Mouse (Mus musculus) thymus, adult 2 months (tissue): ENCODE results near the gene Pdlim4. TPM values are rescaled to one million over a fixed set of nuclear protein-coding genes. Genes with fewer than 3 reads are reported as not detected.

Experiments
- DNase-seq: peaks from one replicate; pipeline ENCODE4 v3.0.0; 2021
- H3K27ac ChIP-seq: fragments of 200-500 bp; 2 replicates; pipeline ENCODE4 v1.5.1; 2012; ENCODE audit warnings: low read length, control low read depth; ENCODE audit not compliant: control insufficient read depth, insufficient read depth
- H3K27me3 ChIP-seq: fragments of 200-500 bp; 2 replicates; pipeline ENCODE4 v1.6.1; 2012; ENCODE audit warnings: mild to moderate bottlenecking, low read length, moderate library complexity, mixed read lengths; ENCODE audit not compliant: control insufficient read depth, insufficient read depth
- H3K36me3 ChIP-seq: fragments of 200-500 bp; 2 replicates; pipeline ENCODE4 v1.6.1; 2012; ENCODE audit warnings: mild to moderate bottlenecking, low read length, moderate library complexity; ENCODE audit not compliant: control insufficient read depth, insufficient read depth
- H3K4me1 ChIP-seq: fragments of 200-500 bp; replicated peaks from 2 replicates; pipeline ENCODE4 v1.6.1; 2012; ENCODE audit warnings: low read length; ENCODE audit not compliant: control insufficient read depth, insufficient read depth
- H3K4me3 ChIP-seq: fragments of 200-500 bp; 2 replicates; pipeline ENCODE4 v1.5.1; 2012; ENCODE audit warnings: mild to moderate bottlenecking, low read length, control low read depth, moderate library complexity; ENCODE audit not compliant: control insufficient read depth, insufficient read depth
- CTCF ChIP-seq: fragments of 200-500 bp; IDR thresholded peaks from 2 replicates; pipeline ENCODE4 v1.5.1; 2012; ENCODE audit warnings: mild to moderate bottlenecking, control low read depth, low read length, moderate library complexity, borderline replicate concordance; ENCODE audit not compliant: control insufficient read depth, poor library complexity, insufficient read depth; ENCODE audit errors: extremely low read depth
- POLR2A ChIP-seq: fragments of 200-500 bp; IDR thresholded peaks from 2 replicates; pipeline ENCODE4 v1.6.1; 2012; ENCODE audit warnings: mild to moderate bottlenecking, low read length, control low read depth, moderate library complexity; ENCODE audit not compliant: control insufficient read depth, poor library complexity, insufficient read depth; ENCODE audit errors: extremely low read depth
- WGBS: fragments of 180-500 bp; shearing (Covaris S2); methylation state at CpG from one replicate; pipeline ENCODE4 v1.1.7; 2018; 5-methylcytosine and 5-hydroxymethylcytosine counted together
- polyA plus RNA-seq: library from polyadenylated mRNA; depleted of rRNA; stranded (reverse); fragments of >200 nt; gene quantifications from 2 replicates; pipeline ENCODE4 v1.2.3, GENCODE M21; 2012; rRNA removed

Pdlim4 gene
- polyA plus RNA-seq, result 51.8 and 62.0 TPM in 2 replicates

GRCm38 (mm10) chr11:54068520-54069371, at the start of gene Pdlim4:
TSS of gene Pdlim4 (minus strand) at chr11:54069014.
- WGBS, result 3% methylated on average over 61 of the region's 61 CpGs
- no peaks in the 10 kb centered on the region for H3K36me3 ChIP-seq
- H3K4me1 ChIP-seq, result peaks cover 60% of the 10 kb centered on the region
- H3K4me3 ChIP-seq, result peak within 1 kb of the TSS; percentile 50
- H3K27me3 ChIP-seq, result peaks cover 11% of the 10 kb centered on the region; the same call in 1 of the 2 replicates
- TF ChIP-seq POLR2A, result no peak
- no peak for TF ChIP-seq CTCF
- DNase-seq, result no peak
- H3K27ac ChIP-seq, result no peak within 1 kb of the TSS

DNA sequence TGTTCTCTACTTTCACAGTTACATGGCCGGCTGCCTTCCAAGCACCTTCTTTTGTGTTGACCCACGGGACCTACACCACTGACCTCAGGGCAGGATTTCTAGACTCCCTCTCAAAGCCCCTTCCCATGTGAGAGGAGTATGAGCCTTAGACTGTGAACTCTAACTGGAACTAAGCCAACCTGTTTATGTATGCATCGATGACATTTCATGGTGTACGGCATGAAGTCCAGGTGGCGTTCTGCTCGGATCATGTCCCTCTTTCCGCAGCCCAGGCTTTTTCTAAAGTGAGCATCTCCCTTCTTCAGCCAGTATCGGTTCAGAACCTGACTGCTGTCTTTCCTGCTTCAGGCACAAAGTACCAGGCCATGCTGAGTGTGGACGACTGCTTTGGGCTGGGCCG, 48.3 kb upstream of the Pdlim4 start:
- no peaks in the 10 kb centered on the region for H3K27me3 ChIP-seq
- no peak overlapping the region for H3K4me3 ChIP-seq
- TF ChIP-seq CTCF, result no peak
- TF ChIP-seq POLR2A, result no peak
- 93% methylated on average over 10 of the region's 10 CpGs for WGBS
- no peak overlapping the region for H3K27ac ChIP-seq
- peaks cover 6% of the 10 kb centered on the region for H3K4me1 ChIP-seq
- H3K36me3 ChIP-seq, result no peaks in the 10 kb centered on the region
- no peak for DNase-seq

DNA sequence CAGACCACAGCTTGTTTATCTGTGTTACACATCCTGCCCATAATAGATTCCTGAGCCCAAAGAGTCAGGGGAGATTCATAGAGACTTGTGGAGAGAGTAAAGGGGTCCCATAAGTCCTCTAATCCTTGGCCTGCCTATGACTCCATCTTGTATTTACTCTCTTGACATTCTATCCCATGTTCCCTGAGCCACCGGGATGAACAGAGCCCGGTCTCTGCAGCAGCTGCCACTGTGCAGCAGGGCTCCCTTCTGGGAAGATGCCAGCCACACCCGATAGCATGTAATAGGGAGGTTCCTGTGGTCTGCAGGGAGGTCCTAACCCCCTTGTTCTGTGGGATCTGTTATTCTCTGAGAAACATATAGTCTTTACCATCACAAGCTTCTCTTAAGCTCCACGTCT, 47.6 kb upstream of the Pdlim4 start:
- H3K4me1 ChIP-seq, result peaks cover 6% of the 10 kb centered on the region
- no peaks in the 10 kb centered on the region for H3K27me3 ChIP-seq
- H3K27ac ChIP-seq, result no peak overlapping the region
- TF ChIP-seq POLR2A (no peak), CTCF (no peak)
- no peak overlapping the region for H3K4me3 ChIP-seq
- no peaks in the 10 kb centered on the region for H3K36me3 ChIP-seq
- WGBS, result 89% methylated on average over 4 of the region's 4 CpGs
- DNase-seq, result no peak

DNA sequence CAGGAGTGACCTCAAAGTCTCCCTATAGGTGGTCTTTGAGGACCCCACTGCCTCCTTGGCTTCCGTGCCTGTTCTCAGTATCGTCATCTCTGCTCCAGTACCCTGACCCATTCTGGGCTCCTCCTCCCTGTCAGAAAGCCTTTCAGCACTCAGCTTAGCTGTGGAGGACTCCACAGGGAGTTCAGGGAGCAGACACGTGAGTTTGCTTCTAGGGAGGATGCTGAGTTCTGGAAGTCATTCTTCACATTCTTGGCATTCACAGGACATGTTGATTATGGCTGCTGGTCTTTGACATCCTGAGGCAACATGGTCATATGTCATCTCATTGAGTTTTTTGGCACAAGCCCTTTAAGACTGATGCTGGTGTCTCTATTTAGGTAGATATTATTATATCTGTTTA, 47.1 kb upstream of the Pdlim4 start:
- Histone ChIP-seq H3K27me3 (no peaks in the 10 kb centered on the region), H3K27ac (no peak overlapping the region), H3K4me3 (no peak overlapping the region), H3K36me3 (no peaks in the 10 kb centered on the region), H3K4me1 (peaks cover 6% of the 10 kb centered on the region)
- no peak for TF ChIP-seq POLR2A
- TF ChIP-seq CTCF, result no peak
- whole genome bisulfite sequencing, result 95% methylated on average over 3 of the region's 3 CpGs
- no peak for DNase-seq

DNA sequence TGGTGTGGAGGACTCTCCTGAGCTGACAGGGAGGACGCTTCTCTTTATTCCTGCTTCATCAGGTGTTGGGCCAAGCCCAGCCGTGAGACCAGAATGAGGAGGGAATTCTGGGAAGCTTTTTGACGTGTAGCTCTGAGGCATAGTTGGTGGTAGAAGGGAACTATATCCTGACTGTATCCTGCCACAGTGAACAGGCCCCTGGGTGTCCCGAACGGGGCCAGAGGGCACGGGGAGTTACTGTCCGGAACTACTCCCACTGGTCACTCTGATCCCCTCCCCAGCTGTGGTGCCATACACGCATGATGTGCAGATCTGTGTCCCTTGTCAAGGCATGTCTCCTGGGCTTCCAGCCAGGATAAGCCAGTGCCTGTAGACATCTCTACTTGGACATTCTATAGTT, 46.5 kb upstream of the Pdlim4 start:
- Histone ChIP-seq H3K4me3 (no peak overlapping the region), H3K27me3 (no peaks in the 10 kb centered on the region), H3K36me3 (no peaks in the 10 kb centered on the region), H3K4me1 (peaks cover 6% of the 10 kb centered on the region), H3K27ac (no peak overlapping the region)
- TF ChIP-seq POLR2A (no peak), CTCF (no peak)
- WGBS, result 93% methylated on average over 8 of the region's 8 CpGs
- no peak for DNase-seq

- no peak overlapping the region for H3K27ac ChIP-seq
- no peak for TF ChIP-seq CTCF
- no peak for TF ChIP-seq POLR2A
- no peaks in the 10 kb centered on the region for H3K27me3 ChIP-seq
- WGBS, result 96% methylated on average over 3 of the region's 3 CpGs
- DNase-seq, result no peak
- H3K4me3 ChIP-seq, result no peak overlapping the region
- peaks cover 6% of the 10 kb centered on the region for H3K4me1 ChIP-seq
- H3K36me3 ChIP-seq, result no peaks in the 10 kb centered on the region
These were observed 45.9 kb upstream of the Pdlim4 start for GRCm38 (mm10) chr11:54114746-54115145.

DNA sequence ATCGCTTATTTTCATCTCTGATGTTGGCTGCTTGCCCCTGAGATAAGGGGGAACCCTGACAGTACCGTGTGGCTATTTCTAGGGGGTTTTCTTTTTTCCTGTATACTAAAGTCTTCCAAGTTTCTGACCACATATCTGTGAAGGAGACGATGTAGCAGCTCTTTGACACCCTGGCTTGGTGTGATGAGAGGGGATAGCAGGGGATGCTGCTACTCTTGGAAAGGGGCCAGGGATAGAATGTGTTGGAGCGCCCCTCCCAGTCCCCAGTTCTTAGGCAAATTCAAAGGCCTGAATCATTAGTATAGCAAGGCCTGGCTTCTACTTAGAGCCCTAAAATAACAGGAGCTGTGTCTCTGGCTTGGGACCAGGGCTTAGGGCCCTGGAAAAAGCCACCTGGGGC, 44.5 kb upstream of the Pdlim4 start:
- Histone ChIP-seq H3K27me3 (no peaks in the 10 kb centered on the region), H3K36me3 (no peaks in the 10 kb centered on the region), H3K4me1 (peaks cover 6% of the 10 kb centered on the region), H3K4me3 (no peak overlapping the region), H3K27ac (no peak overlapping the region)
- DNase-seq, result no peak
- TF ChIP-seq CTCF (no peak), POLR2A (no peak)
- WGBS, result 30% methylated on average over 4 of the region's 4 CpGs
